Mouse (Mus musculus) heart, embryonic 10.5 days (tissue): ENCODE data around the gene Marc1. TPM values are rescaled to one million over a fixed set of nuclear protein-coding genes. Genes with fewer than 3 reads are reported as not detected.

Experiments used
- microRNA counts: library from miRNA; unstranded; fragments of <30 nt; microRNA quantifications from one replicate; lab custom pipeline; 2017
- microRNA-seq: library from miRNA; unstranded; fragments of <30 nt; microRNA quantifications from one replicate; pipeline ENCODE4, GENCODE M21; 2017
- polyA plus RNA-seq: library from polyadenylated mRNA; unstranded; fragments of >200 nt; fragmentation: Nextera tagmentation; extraction: Ambion mirVana; gene quantifications from 2 replicates; pipeline ENCODE4 v1.2.1, GENCODE M21; 2016

The Marc1 gene
- polyA plus RNA-seq, 1 experiment from 2014 or later, result 0.70 TPM

MicroRNAs encoded within 50 kb of the gene (microRNA counts, 519-probe panel; counts per million panel counts)
- microRNA mmu-miR-1981 (lab: Ali Mortazavi, UCI), result not detected

Small RNAs within 50 kb of the gene (microRNA-seq; reads per million reads assigned to microRNA genes)
- gene Mir1981, result 219 reads per million, percentile 60 among the genes with 10 or more reads in this experiment

Other genes starting within 250 kb of the Marc1 start
- gene Hlx, start 78.7 kb downstream of the Marc1 start, polyA plus RNA-seq, result 3.1 and 19.4 TPM in 2 replicates
- gene Marc2, start 35.1 kb upstream of the Marc1 start, polyA plus RNA-seq, result 72.9 and 98.6 TPM in 2 replicates
- 0.22 and 0.82 TPM in 2 replicates for gene C130074G19Rik, start 71.9 kb upstream of the Marc1 start, polyA plus RNA-seq
- 1.8 and 2.4 TPM in 2 replicates for gene Mark1, start 188.3 kb upstream of the Marc1 start, polyA plus RNA-seq